Mouse (Mus musculus): ENCODE measurements at regions not wholly inside any gene's neighbourhood (a gene's known extent, or its start where the extent isn't known, plus 50 kb on each side); places are given as distances from the start of the nearest gene placed in this dataset.

- Histone ChIP-seq H3K4me1 (ENCODE audit: control insufficient read depth, insufficient read depth, low read length) (no peaks in the 10 kb centered on the region), H3K27ac (ENCODE audit: insufficient read depth, low read length) (no peak overlapping the region), H3K4me3 (ENCODE audit: insufficient read depth, low read length) (no peak overlapping the region)
- no peak for TF ChIP-seq CTCF (IDR thresholded peaks at IDR 0.05; ENCODE audit: extremely low read depth, insufficient read depth, low read length)
Observed at GRCm38 (mm10) chr14:78225677-78226076, 82.2 kb downstream of the Tnfsf11 start.

GRCm38 (mm10) chr14:78216229-78216963 lies 91.4 kb downstream of the Tnfsf11 start:
- Histone ChIP-seq H3K27ac (ENCODE audit: insufficient read depth, low read length) (no peak overlapping the region), H3K4me1 (ENCODE audit: control insufficient read depth, insufficient read depth, low read length) (no peaks in the 10 kb centered on the region), H3K4me3 (ENCODE audit: insufficient read depth, low read length) (no peak overlapping the region)
- TF ChIP-seq POLR2A (IDR thresholded peaks at IDR 0.05; ENCODE audit: extremely low read depth, insufficient read depth, low read length) (no peak), CTCF (IDR thresholded peaks at IDR 0.05; ENCODE audit: extremely low read depth, insufficient read depth, low read length) (no peak)

GRCm38 (mm10) chr14:78215491-78215890 lies 92.4 kb downstream of the Tnfsf11 start:
- no peak overlapping the region for H3K4me3 ChIP-seq (ENCODE audit: insufficient read depth, low read length)
- H3K27ac ChIP-seq (ENCODE audit: insufficient read depth, low read length), result no peak overlapping the region
- no peaks in the 10 kb centered on the region for H3K4me1 ChIP-seq (ENCODE audit: control insufficient read depth, insufficient read depth, low read length)
- TF ChIP-seq CTCF (IDR thresholded peaks at IDR 0.05; ENCODE audit: extremely low read depth, insufficient read depth, low read length) (no peak), POLR2A (IDR thresholded peaks at IDR 0.05; ENCODE audit: extremely low read depth, insufficient read depth, low read length) (no peak)

- no peak overlapping the region for H3K27ac ChIP-seq (ENCODE audit: insufficient read depth, low read length)
- TF ChIP-seq POLR2A (IDR thresholded peaks at IDR 0.05; ENCODE audit: extremely low read depth, insufficient read depth, low read length) (no peak), CTCF (IDR thresholded peaks at IDR 0.05; ENCODE audit: extremely low read depth, insufficient read depth, low read length) (no peak)
Observed at GRCm38 (mm10) chr14:78204566-78204863, 103.3 kb downstream of the Tnfsf11 start.

GRCm38 (mm10) chr14:78203726-78204565 lies 103.9 kb downstream of the Tnfsf11 start:
- no peak overlapping the region for H3K27ac ChIP-seq (ENCODE audit: insufficient read depth, low read length)
- H3K4me1 ChIP-seq (ENCODE audit: control insufficient read depth, insufficient read depth, low read length), result no peaks in the 10 kb centered on the region
- TF ChIP-seq POLR2A (IDR thresholded peaks at IDR 0.05; ENCODE audit: extremely low read depth, insufficient read depth, low read length) (no peak), CTCF (IDR thresholded peaks at IDR 0.05; ENCODE audit: extremely low read depth, insufficient read depth, low read length) (no peak)
- peak overlapping the region; percentile 20 for H3K4me3 ChIP-seq (ENCODE audit: insufficient read depth, low read length)

More at GRCm38 (mm10) chr14:78204566-78204863, 103.3 kb downstream of the Tnfsf11 start:
- Histone ChIP-seq H3K4me1 (ENCODE audit: control insufficient read depth, insufficient read depth, low read length) (no peaks in the 10 kb centered on the region), H3K4me3 (ENCODE audit: insufficient read depth, low read length) (peak overlapping the region; percentile 20; the same call in 1 of the 2 replicates)

- Histone ChIP-seq H3K4me1 (ENCODE audit: control insufficient read depth, insufficient read depth, low read length) (0 out of 2 replicates have a peak, but pooled peaks cover under 1% of the 10 kb centered on the region), H3K4me3 (ENCODE audit: insufficient read depth, low read length) (no peak overlapping the region), H3K27ac (ENCODE audit: insufficient read depth, low read length) (no peak overlapping the region)
- TF ChIP-seq CTCF (IDR thresholded peaks at IDR 0.05; ENCODE audit: extremely low read depth, insufficient read depth, low read length), result no peak
- TF ChIP-seq POLR2A (IDR thresholded peaks at IDR 0.05; ENCODE audit: extremely low read depth, insufficient read depth, low read length), result no peak
Observed at GRCm38 (mm10) chr14:78202781-78203180, 105.1 kb downstream of the Tnfsf11 start.

GRCm38 (mm10) chr14:78197483-78197882 lies 108.7 kb upstream of the Fam216b start:
- H3K4me1 ChIP-seq (ENCODE audit: control insufficient read depth, insufficient read depth, low read length), result 0 out of 2 replicates have a peak, but pooled peaks cover 2% of the 10 kb centered on the region
- H3K27ac ChIP-seq (ENCODE audit: insufficient read depth, low read length), result no peak overlapping the region
- TF ChIP-seq CTCF (IDR thresholded peaks at IDR 0.05; ENCODE audit: extremely low read depth, insufficient read depth, low read length) (no peak), POLR2A (IDR thresholded peaks at IDR 0.05; ENCODE audit: extremely low read depth, insufficient read depth, low read length) (no peak)
- no peak overlapping the region for H3K4me3 ChIP-seq (ENCODE audit: insufficient read depth, low read length)

GRCm38 (mm10) chr14:78179576-78179975 lies 90.8 kb upstream of the Fam216b start:
- TF ChIP-seq POLR2A (IDR thresholded peaks at IDR 0.05; ENCODE audit: extremely low read depth, insufficient read depth, low read length), result no peak
- Histone ChIP-seq H3K4me1 (ENCODE audit: control insufficient read depth, insufficient read depth, low read length) (no peaks in the 10 kb centered on the region), H3K4me3 (ENCODE audit: insufficient read depth, low read length) (no peak overlapping the region), H3K27ac (ENCODE audit: insufficient read depth, low read length) (no peak overlapping the region)

- no peak overlapping the region for H3K27ac ChIP-seq (ENCODE audit: insufficient read depth, low read length)
- TF ChIP-seq POLR2A (IDR thresholded peaks at IDR 0.05; ENCODE audit: extremely low read depth, insufficient read depth, low read length) (no peak), CTCF (IDR thresholded peaks at IDR 0.05; ENCODE audit: extremely low read depth, insufficient read depth, low read length) (no peak)
- no peaks in the 10 kb centered on the region for H3K4me1 ChIP-seq (ENCODE audit: control insufficient read depth, insufficient read depth, low read length)
- no peak overlapping the region for H3K4me3 ChIP-seq (ENCODE audit: insufficient read depth, low read length)
Observed at GRCm38 (mm10) chr14:78173451-78173850, 84.6 kb upstream of the Fam216b start.

- no peak overlapping the region for H3K4me3 ChIP-seq (ENCODE audit: insufficient read depth, low read length)
- H3K27ac ChIP-seq (ENCODE audit: insufficient read depth, low read length), result no peak overlapping the region
- no peak for TF ChIP-seq POLR2A (IDR thresholded peaks at IDR 0.05; ENCODE audit: extremely low read depth, insufficient read depth, low read length)
- TF ChIP-seq CTCF (IDR thresholded peaks at IDR 0.05; ENCODE audit: extremely low read depth, insufficient read depth, low read length), result no peak
- no peaks in the 10 kb centered on the region for H3K4me1 ChIP-seq (ENCODE audit: control insufficient read depth, insufficient read depth, low read length)
Observed at GRCm38 (mm10) chr14:78172956-78173355, 84.1 kb upstream of the Fam216b start.
